Mouse (Mus musculus) liver, postnatal 0 days (tissue): Measurements from ENCODE around the gene Dhx30.
A peak's percentile ranks its signal among the peaks of the same experiment; 100 is the strongest.

Experiments used
- CTCF ChIP-seq: sonication (generic); IDR thresholded peaks from 2 replicates; pipeline ENCODE4 v1.5.1; 2016; ENCODE audit warnings: antibody characterized with exemption, low read depth
- EP300 ChIP-seq: IDR thresholded peaks from 2 replicates; pipeline ENCODE4 v1.6.1; 2016; ENCODE audit warnings: antibody characterized with exemption, low read depth, mild to moderate bottlenecking

DNA sequence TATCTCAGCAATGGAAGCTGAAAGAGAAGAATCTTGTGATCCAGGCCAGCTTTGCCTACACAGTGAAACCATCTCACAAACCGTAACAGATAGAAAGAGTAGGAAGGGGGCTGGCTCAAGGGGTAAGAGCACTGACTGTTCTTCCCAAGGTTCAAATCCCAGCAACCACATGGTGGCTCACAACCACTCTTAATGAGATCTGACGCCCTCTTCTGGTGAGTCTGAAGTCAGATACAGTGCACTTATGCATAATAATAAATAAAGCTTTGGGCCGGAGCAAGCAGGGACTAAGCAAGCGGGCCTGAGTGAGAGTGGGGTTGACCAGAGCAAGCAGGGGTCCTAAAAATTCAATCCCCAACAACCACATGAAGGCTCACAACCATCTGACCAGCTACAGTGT is 24.3 kb downstream of the Dhx30 start:
- no peak for TF ChIP-seq EP300
- TF ChIP-seq CTCF = peak; percentile 26; the same call in 1 of the 2 replicates
